Mouse (Mus musculus) liver, adult 2 months (tissue): ENCODE results near the gene Foxd2. TPM values are rescaled to one million over a fixed set of nuclear protein-coding genes. Genes with fewer than 3 reads are reported as not detected.
A peak's percentile ranks its signal among the peaks of the same experiment; 100 is the strongest.

ENCODE experiments used
- DNase-seq: peaks from one replicate; pipeline ENCODE4 v3.0.0-alpha.2; 2011; ENCODE audit warnings: low read depth, low spot score; ENCODE audit errors: extremely low read depth
- H3K27ac ChIP-seq: fragments of 200-500 bp; replicated peaks from 2 replicates; pipeline ENCODE4 v1.5.1; 2012; ENCODE audit warnings: low read depth, mild to moderate bottlenecking, control low read depth, inconsistent platforms, low read length; ENCODE audit not compliant: insufficient read depth
- H3K27me3 ChIP-seq: fragments of 200-500 bp; 2 replicates; pipeline ENCODE4 v1.6.1; 2012; ENCODE audit warnings: mild to moderate bottlenecking, moderate library complexity, low read length, inconsistent platforms; ENCODE audit not compliant: control insufficient read depth, insufficient read depth
- H3K36me3 ChIP-seq: fragments of 200-500 bp; 2 replicates; pipeline ENCODE4 v1.6.1; 2012; ENCODE audit warnings: low read length, inconsistent platforms; ENCODE audit not compliant: control insufficient read depth, insufficient read depth
- H3K4me1 ChIP-seq: fragments of 200-500 bp; 2 replicates; pipeline ENCODE4 v1.6.1; 2011; ENCODE audit warnings: low read length; ENCODE audit not compliant: control insufficient read depth, insufficient read depth
- H3K4me3 ChIP-seq: fragments of 200-500 bp; 2 replicates; pipeline ENCODE4 v1.5.1; 2011; ENCODE audit warnings: low read depth, mild to moderate bottlenecking, control low read depth, low read length, moderate library complexity; ENCODE audit not compliant: insufficient read depth
- H3K79me2 ChIP-seq: fragments of 200-500 bp; 2 replicates; pipeline ENCODE4 v1.6.1; 2012; ENCODE audit warnings: inconsistent platforms, mild to moderate bottlenecking, low read length, moderate library complexity; ENCODE audit not compliant: control insufficient read depth, insufficient read depth
- H3K9ac ChIP-seq: fragments of 200-500 bp; 2 replicates; pipeline ENCODE4 v1.6.1; 2012; ENCODE audit warnings: low read depth, mild to moderate bottlenecking, control low read depth, inconsistent platforms, low read length
- CTCF ChIP-seq: fragments of 200-500 bp; IDR thresholded peaks from 2 replicates; pipeline ENCODE4 v1.5.1; 2011; ENCODE audit warnings: low read depth, low read length, control low read depth
- POLR2A ChIP-seq: fragments of 200-500 bp; IDR thresholded peaks from 2 replicates; pipeline ENCODE4 v1.6.1; 2011; ENCODE audit warnings: low read length, control low read depth; ENCODE audit not compliant: insufficient read depth; ENCODE audit errors: extremely low read depth
- WGBS: fragments of 180-500 bp; shearing (Covaris S2); methylation state at CpG from one replicate; pipeline ENCODE4 v1.1.7; 2018; 5-methylcytosine and 5-hydroxymethylcytosine counted together
- polyA plus RNA-seq: library from polyadenylated mRNA; depleted of rRNA; stranded (reverse); fragments of >200 nt; gene quantifications from 2 replicates; pipeline ENCODE4 v1.2.3, GENCODE M21; 2012; rRNA removed
- total RNA-seq: library from RNA; depleted of rRNA; stranded (reverse); fragments of >200 nt; gene quantifications from 2 replicates; pipeline ENCODE4 v1.2.3, GENCODE M21; 2014; rRNA removed

Foxd2 gene
- 0.07 and 0.09 TPM in 2 replicates for total RNA-seq
- polyA plus RNA-seq = 0.02 TPM in 1 of 2 replicates, not detected in the other

GRCm38 (mm10) chr4:114908829-114909601 is at the start of gene Foxd2:
Gene Foxd2 (minus strand): TSS chr4:114908873.
- TF ChIP-seq CTCF (peak; percentile 84), POLR2A (no peak)
- Histone ChIP-seq H3K4me3 (peak within 1 kb of the TSS; percentile 64), H3K27me3 (peaks cover 23% of the 10 kb centered on the region), H3K36me3 (no peaks in the 10 kb centered on the region), H3K9ac (peak within 1 kb of the TSS; percentile 60), H3K27ac (no peak within 1 kb of the TSS; the same call in 1 of the 2 replicates), H3K79me2 (no peaks in the 10 kb centered on the region), H3K4me1 (no peaks in the 10 kb centered on the region)
- under 1% methylated on average over 64 of the region's 64 CpGs for WGBS
- DNase-seq = peak; percentile 64

DNA sequence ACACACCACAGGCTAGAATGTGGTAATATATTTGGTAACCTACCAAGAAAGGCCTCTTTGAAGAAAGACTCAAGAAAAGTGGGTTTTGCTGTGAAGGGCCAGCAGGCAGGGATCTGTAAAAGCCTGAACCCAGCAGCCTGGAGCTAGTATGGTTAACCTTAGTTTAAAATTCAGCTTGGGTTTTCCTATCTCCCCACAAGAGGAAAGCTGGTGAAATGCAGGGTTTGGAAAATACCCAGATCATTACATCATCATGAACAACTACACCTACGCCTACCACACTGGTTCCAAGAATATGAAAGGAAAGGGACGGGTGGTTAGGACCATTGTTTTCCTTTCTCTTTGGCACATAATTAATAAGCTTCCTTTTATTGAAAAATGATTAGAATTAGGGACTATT is 49.6 kb upstream of the Foxd2 start:
- no peaks in the 10 kb centered on the region for H3K4me1 ChIP-seq
- WGBS = 37% methylated on average over 2 of the region's 2 CpGs

GRCm38 (mm10) chr4:114957403-114957802 is 48.7 kb upstream of the Foxd2 start:
- peak; percentile 41 for DNase-seq
- H3K9ac ChIP-seq = no peak overlapping the region
- no peak overlapping the region for H3K27ac ChIP-seq
- peaks cover 10% of the 10 kb centered on the region; the same call in 1 of the 2 replicates for H3K36me3 ChIP-seq
- no peak for TF ChIP-seq CTCF
- no peak for TF ChIP-seq POLR2A
- H3K4me1 ChIP-seq = no peaks in the 10 kb centered on the region
- no peak overlapping the region for H3K4me3 ChIP-seq
- H3K27me3 ChIP-seq = no peaks in the 10 kb centered on the region
- no peaks in the 10 kb centered on the region for H3K79me2 ChIP-seq

More for the DNA sequence above, 49.6 kb upstream of the Foxd2 start:
- Histone ChIP-seq H3K27me3 (no peaks in the 10 kb centered on the region), H3K36me3 (peaks cover 16% of the 10 kb centered on the region), H3K79me2 (no peaks in the 10 kb centered on the region), H3K9ac (no peak overlapping the region), H3K27ac (no peak overlapping the region), H3K4me3 (no peak overlapping the region)
- no peak for DNase-seq
- no peak for TF ChIP-seq CTCF
- no peak for TF ChIP-seq POLR2A

DNA sequence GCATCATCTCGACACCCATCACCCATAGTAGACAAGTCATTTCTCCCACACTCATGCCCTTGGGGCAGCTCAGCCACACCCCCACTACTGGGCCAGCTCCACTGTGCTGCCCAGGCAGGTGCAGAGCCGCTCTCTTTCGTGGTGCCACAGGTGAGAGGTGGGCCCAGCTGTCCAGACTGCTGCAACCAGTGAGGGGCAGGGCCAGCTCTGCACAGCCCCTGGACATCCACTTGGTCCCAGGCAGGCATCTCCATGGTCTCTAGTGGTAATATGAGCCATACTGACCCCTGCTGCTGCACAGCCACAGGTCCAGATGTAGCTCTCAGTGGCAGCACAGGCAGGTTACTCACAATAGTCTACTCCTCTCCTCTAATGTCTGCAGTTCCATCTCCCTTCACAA is 44.5 kb upstream of the Foxd2 start:
- 75% methylated on average over 3 of the region's 3 CpGs for WGBS

GRCm38 (mm10) chr4:114947852-114948481 is 39.3 kb upstream of the Foxd2 start:
- Histone ChIP-seq H3K27ac (no peak overlapping the region), H3K4me1 (no peaks in the 10 kb centered on the region), H3K36me3 (no peaks in the 10 kb centered on the region), H3K9ac (no peak overlapping the region), H3K79me2 (no peaks in the 10 kb centered on the region), H3K27me3 (no peaks in the 10 kb centered on the region), H3K4me3 (no peak overlapping the region)
- TF ChIP-seq POLR2A (no peak), CTCF (no peak)
- DNase-seq = no peak
- WGBS = 54% methylated on average over 7 of the region's 7 CpGs

More for the DNA sequence above, 44.5 kb upstream of the Foxd2 start:
- Histone ChIP-seq H3K4me1 (no peaks in the 10 kb centered on the region), H3K79me2 (no peaks in the 10 kb centered on the region), H3K27ac (no peak overlapping the region), H3K9ac (no peak overlapping the region), H3K36me3 (no peaks in the 10 kb centered on the region), H3K4me3 (no peak overlapping the region), H3K27me3 (no peaks in the 10 kb centered on the region)
- DNase-seq = no peak
- TF ChIP-seq POLR2A (no peak), CTCF (no peak)

- Histone ChIP-seq H3K27ac (no peak overlapping the region), H3K36me3 (no peaks in the 10 kb centered on the region), H3K4me1 (no peaks in the 10 kb centered on the region), H3K4me3 (no peak overlapping the region), H3K9ac (no peak overlapping the region), H3K79me2 (no peaks in the 10 kb centered on the region), H3K27me3 (no peaks in the 10 kb centered on the region)
- WGBS = 20% methylated on average over 6 of the region's 6 CpGs
- TF ChIP-seq CTCF = peak; percentile 73
- no peak for TF ChIP-seq POLR2A
- peak; percentile 38 for DNase-seq
Measured at GRCm38 (mm10) chr4:114947395-114947794, 38.7 kb upstream of the Foxd2 start.
